Mouse (Mus musculus) Patski (cell line): Measurements from ENCODE around the gene Gm2026. TPM values are rescaled to one million over a fixed set of nuclear protein-coding genes. Genes with fewer than 3 reads are reported as not detected.
"Not testable (repeated sequence)": the region's sequence is repeated elsewhere in the genome, so short reads cannot be mapped to it uniquely, and the experiment has no call there.

ENCODE experiments used
- ATAC-seq: fragments of 100-300 bp; one replicate; pipeline ENCODE4 v1.8.0; 2021
- CTCF ChIA-PET: fragments of 350-600 bp; sonication (Branson Sonifier 250); formaldehyde crosslinking; loops from one replicate; lab custom pipeline; 2022; ENCODE audit warnings: inconsistent platforms; lab: Charles Lee
- POLR2A ChIA-PET: fragments of 350-600 bp; sonication (Branson Sonifier 250); formaldehyde crosslinking; loops from one replicate; lab custom pipeline; 2022; ENCODE audit warnings: antibody characterized with exemption, inconsistent platforms; lab: Charles Lee
- DNase-seq: peaks from one replicate; pipeline ENCODE4 v3.0.0-alpha.2; 2011; ENCODE audit warnings: low read depth, low spot score
- H3K27me3 ChIP-seq: fragments of 371-371 bp; one replicate; pipeline ENCODE4 v1.5.1; 2021
- in situ Hi-C: fragments of 300-500 bp; cut with MboI; formaldehyde crosslinking; loops from 3 replicates; pipeline ENCODE4 v1.11.1; 2018; ENCODE audit warnings: low pct_unique_long_range_greater_than_20kb, mixed read lengths
- polyA plus RNA-seq: library from polyadenylated mRNA; unstranded; gene quantifications from one replicate; pipeline ENCODE4 v1.2.3, GENCODE M21; 2021

The Gm2026 gene
- polyA plus RNA-seq = 3.1 TPM

GRCm38 (mm10) chr2:175965031-175965430 is at the start of gene Gm2026:
TSS of gene Gm2026 (plus strand) at chr2:175965331.
- H3K27me3 ChIP-seq, POLR2A ChIA-PET, ATAC-seq, DNase-seq, CTCF ChIA-PET, in situ Hi-C loops: not testable (repeated sequence)

DNA sequence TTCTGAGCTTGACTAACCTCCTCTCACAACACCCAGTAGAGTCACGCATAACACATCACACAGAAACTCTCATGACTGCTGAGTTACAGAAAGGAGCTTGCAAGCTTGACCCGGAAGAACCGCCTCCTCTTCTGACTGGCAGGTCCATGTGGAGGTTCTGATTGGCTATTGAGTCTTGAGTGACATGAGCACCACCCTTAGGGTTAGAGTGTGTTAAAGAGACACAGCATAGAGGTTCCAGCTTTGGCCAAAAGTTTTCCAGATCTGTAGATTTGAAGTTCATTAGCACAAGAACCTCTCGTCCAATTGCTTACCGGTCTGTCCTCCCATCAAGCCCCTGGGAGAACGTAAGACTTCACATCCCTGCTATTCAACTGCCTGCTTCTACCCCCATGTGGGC is 34.1 kb upstream of the Gm2026 start, which contains the start of gene Zfp966:
Zfp966 (minus strand) TSS at position 101 of the 400 bp plus-strand sequence.
- POLR2A ChIA-PET, CTCF ChIA-PET, H3K27me3 ChIP-seq, in situ Hi-C loops, DNase-seq, ATAC-seq: not testable (repeated sequence)

Other genes with a start within 250 kb of the Gm2026 start
- 0.53 TPM for gene Gm2007, start 223.8 kb upstream of the Gm2026 start, polyA plus RNA-seq
- gene Gm14288, start 164.2 kb upstream of the Gm2026 start, polyA plus RNA-seq = 4.9 TPM
- gene Gm6710, start 96.1 kb upstream of the Gm2026 start, polyA plus RNA-seq = 3.5 TPM
- gene Zfp966, start 34.2 kb upstream of the Gm2026 start, polyA plus RNA-seq = 6.6 TPM
- gene Gm2004, start 184.5 kb downstream of the Gm2026 start, polyA plus RNA-seq = 11.1 TPM